Mouse (Mus musculus) ES-E14 (cell line): Measurements from ENCODE around the gene Arih2. TPM values are rescaled to one million over a fixed set of nuclear protein-coding genes. Genes with fewer than 3 reads are reported as not detected.

Source experiments
- DNase-seq: peaks from one replicate; pipeline ENCODE4 v3.0.0-alpha.2; 2013; ENCODE audit warnings: low read depth, low spot score
- H3K27ac ChIP-seq: 2 replicates; pipeline ENCODE4 v1.5.1; 2012; ENCODE audit warnings: low read depth, mild to moderate bottlenecking, low read length, moderate library complexity, mixed read lengths; ENCODE audit not compliant: poor library complexity, insufficient read depth, severe bottlenecking
- H3K36me3 ChIP-seq: 2 replicates; pipeline ENCODE4 v1.6.1; 2012; ENCODE audit warnings: mild to moderate bottlenecking, low read length, moderate library complexity, mixed read lengths; ENCODE audit not compliant: control insufficient read depth, poor library complexity, insufficient read depth, severe bottlenecking
- H3K4me1 ChIP-seq, 2 experiments: fragments of 150-350 bp in 1 of 2; sonication (generic) in 1 of 2; 2 replicates each; pipeline ENCODE4 v1.6.1; 2012; ENCODE audit warnings: low read length in 2 of 2, mild to moderate bottlenecking in 1 of 2, mixed read lengths in 1 of 2; ENCODE audit not compliant: control insufficient read depth in 2 of 2, insufficient read depth in 2 of 2, poor library complexity in 1 of 2
- H3K4me3 ChIP-seq, 2 experiments: fragments of 150-350 bp in 1 of 2; sonication (generic) in 1 of 2; 2 replicates each; pipeline ENCODE4 v1.5.1; 2012; ENCODE audit warnings: low read length in 2 of 2, low read depth in 1 of 2, mild to moderate bottlenecking in 1 of 2, mixed read lengths in 1 of 2; ENCODE audit not compliant: insufficient read depth in 1 of 2, poor library complexity in 1 of 2, severe bottlenecking in 1 of 2
- H3K9ac ChIP-seq: 2 replicates; pipeline ENCODE4 v1.6.1; 2012; ENCODE audit warnings: low read depth, mild to moderate bottlenecking, low read length, mixed read lengths; ENCODE audit not compliant: poor library complexity, insufficient read depth, severe bottlenecking
- H3K9me3 ChIP-seq: fragments of 150-350 bp; sonication (generic); 2 replicates; pipeline ENCODE4 v1.6.1; 2012; ENCODE audit warnings: low read depth, mild to moderate bottlenecking, low read length; ENCODE audit not compliant: control insufficient read depth, insufficient read depth
- CHD2 ChIP-seq: IDR thresholded peaks from 2 replicates; pipeline ENCODE4 v1.6.1; 2014; ENCODE audit warnings: mild to moderate bottlenecking, low read depth, low read length, inconsistent platforms
- HCFC1 ChIP-seq: IDR thresholded peaks from 2 replicates; pipeline ENCODE4 v1.6.1; 2012; ENCODE audit warnings: low read length, inconsistent platforms, borderline replicate concordance; ENCODE audit not compliant: insufficient read depth
- MAFK ChIP-seq: IDR thresholded peaks from 2 replicates; pipeline ENCODE4 v1.6.1; 2014; ENCODE audit warnings: mild to moderate bottlenecking, low read depth, low read length, inconsistent platforms; ENCODE audit not compliant: insufficient read depth
- ZC3H11A ChIP-seq: IDR thresholded peaks from 2 replicates; pipeline ENCODE4 v1.6.1; 2012; ENCODE audit warnings: low read depth, mild to moderate bottlenecking, inconsistent platforms, low read length, borderline replicate concordance
- ZNF384 ChIP-seq: IDR thresholded peaks from 2 replicates; pipeline ENCODE4 v1.6.1; 2012; ENCODE audit warnings: low read depth, low read length, inconsistent platforms
- in situ Hi-C, 2 experiments: fragments of 600-800 bp; cut with MboI; formaldehyde crosslinking; loops; one replicate each; pipeline ENCODE4 v1.15.1; 2025; ENCODE audit warnings: low sequenced_read_pairs in 2 of 2, inconsistent platforms in 1 of 2; ENCODE audit not compliant: unreplicated experiment in 2 of 2
- total RNA-seq: library from RNA; depleted of rRNA; stranded (reverse); fragments of 300-350 nt; gene quantifications from 2 replicates; pipeline ENCODE4 v1.2.3, GENCODE M21; 2012

Gene Arih2
- total RNA-seq, 1 experiment: 128 TPM

DNA sequence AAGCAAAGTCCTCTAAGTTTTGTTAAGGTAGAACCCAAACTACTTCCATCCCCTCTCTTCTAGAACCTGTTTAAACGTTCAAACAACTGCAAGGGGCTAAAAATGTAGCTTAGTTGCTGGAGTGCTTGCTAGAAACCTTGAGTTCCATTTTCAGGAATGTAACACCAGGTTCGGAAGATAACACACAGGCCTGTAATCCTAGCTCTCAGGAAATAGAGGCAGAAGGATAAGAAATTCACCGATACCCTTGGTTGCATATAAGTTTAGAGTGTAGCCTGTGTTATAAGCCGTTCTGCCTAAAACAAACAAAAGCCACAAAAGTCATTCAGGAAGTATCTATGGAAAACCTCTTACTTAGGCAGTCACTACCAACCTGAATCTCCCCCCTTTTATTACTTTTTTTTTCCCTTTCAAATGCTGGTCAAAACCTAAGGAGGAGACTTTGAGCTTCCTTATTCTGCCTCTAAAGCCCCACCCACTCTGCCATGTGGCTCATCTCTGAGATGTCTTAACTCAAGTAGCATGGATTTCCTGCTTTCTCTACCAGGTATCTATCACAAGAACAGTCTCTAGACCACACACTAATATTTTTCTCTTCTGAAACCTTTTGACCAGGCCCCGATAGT, 17.4 kb downstream of the Arih2 start:
- H3K27ac ChIP-seq: no peak overlapping the region
- H3K4me1 ChIP-seq: peaks cover 0 to 2% of the 10 kb centered on the region in 2 experiments; a peak in 2 of 4 replicates
- no peak for TF ChIP-seq ZNF384
- no peak for TF ChIP-seq CHD2
- TF ChIP-seq MAFK: no peak
- TF ChIP-seq HCFC1: no peak
- in situ Hi-C loops: no loop called here
- H3K9ac ChIP-seq: no peak overlapping the region
- H3K36me3 ChIP-seq: peaks cover 7% of the 10 kb centered on the region
- no peak for DNase-seq
- no peak overlapping the region for H3K4me3 ChIP-seq
- H3K9me3 ChIP-seq: no peaks in the 10 kb centered on the region

- no peak for TF ChIP-seq HCFC1
- TF ChIP-seq MAFK: no peak
- H3K36me3 ChIP-seq: peaks cover 9% of the 10 kb centered on the region
- H3K27ac ChIP-seq: no peak overlapping the region
- in situ Hi-C loops: no loop called here
- no peak for DNase-seq
- H3K9me3 ChIP-seq: no peaks in the 10 kb centered on the region
- H3K4me3 ChIP-seq: no peak overlapping the region
- H3K9ac ChIP-seq: no peak overlapping the region
- H3K4me1 ChIP-seq: peaks cover 0 to 2% of the 10 kb centered on the region in 2 experiments; a peak in 1 of 4 replicates
Observed at GRCm38 (mm10) chr9:108630683-108631082, 18.5 kb downstream of the Arih2 start.

- Histone ChIP-seq H3K36me3 (peaks cover 16% of the 10 kb centered on the region), H3K27ac (no peak overlapping the region), H3K9ac (no peak overlapping the region), H3K9me3 (no peaks in the 10 kb centered on the region), H3K4me1 (peaks cover 0 to 2% of the 10 kb centered on the region in 2 experiments; a peak in 1 of 4 replicates), H3K4me3 (no peak overlapping the region)
- TF ChIP-seq ZNF384 (no peak), ZC3H11A (no peak), HCFC1 (no peak), MAFK (no peak), CHD2 (no peak)
- in situ Hi-C loops: no loop called here
- DNase-seq: no peak
Observed at GRCm38 (mm10) chr9:108628141-108628540, 21.0 kb downstream of the Arih2 start.

DNA sequence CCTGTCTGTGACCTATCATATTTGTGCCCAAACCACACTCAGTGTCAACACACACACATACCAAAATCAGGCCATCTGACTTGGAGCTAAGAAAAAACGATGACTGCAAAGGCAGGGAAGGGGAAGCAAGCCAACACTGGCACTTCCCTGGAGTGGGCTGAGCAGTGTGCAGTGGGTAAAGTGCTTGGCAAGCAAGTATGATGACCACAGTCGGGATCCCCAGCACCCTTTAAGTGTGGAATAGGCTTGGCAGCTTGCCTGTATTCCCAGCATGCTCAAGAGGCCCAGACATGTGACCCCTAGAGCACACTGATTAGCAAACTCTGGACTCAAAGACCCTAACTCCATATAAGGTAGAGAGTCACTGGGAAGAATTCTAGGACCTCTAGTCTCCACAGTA, 22.7 kb downstream of the Arih2 start:
- H3K9me3 ChIP-seq: no peaks in the 10 kb centered on the region
- in situ Hi-C loops: no loop called here
- H3K4me1 ChIP-seq: peaks cover 0 to 2% of the 10 kb centered on the region in 2 experiments; a peak in 1 of 4 replicates
- H3K36me3 ChIP-seq: peaks cover 13% of the 10 kb centered on the region
- no peak for DNase-seq
- no peak overlapping the region for H3K9ac ChIP-seq
- H3K4me3 ChIP-seq: no peak overlapping the region
- no peak overlapping the region for H3K27ac ChIP-seq
- TF ChIP-seq ZC3H11A (no peak), CHD2 (no peak), MAFK (no peak), ZNF384 (no peak), HCFC1 (no peak)

DNA sequence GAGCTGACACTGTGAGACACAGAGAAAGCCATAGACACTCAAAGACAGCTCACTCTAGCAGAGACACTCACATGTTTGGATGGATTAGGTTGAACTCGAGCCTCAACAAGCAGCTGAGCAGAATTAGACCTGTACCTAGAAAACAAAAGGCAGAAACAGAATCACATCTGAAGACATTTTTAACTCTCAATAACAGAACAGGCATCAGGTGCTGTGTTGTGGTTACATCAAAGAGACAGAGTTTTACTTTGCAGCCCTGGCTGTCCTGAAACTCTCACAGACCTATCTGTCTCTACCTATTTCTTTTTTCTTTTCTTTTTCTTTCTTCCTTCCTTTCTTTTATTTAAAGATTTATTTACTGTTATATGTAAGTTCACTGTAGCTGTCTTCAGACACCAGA, 31.9 kb downstream of the Arih2 start:
- H3K27ac ChIP-seq: no peak overlapping the region
- in situ Hi-C loops: no loop called here

More for the DNA sequence above, 31.9 kb downstream of the Arih2 start:
- H3K9ac ChIP-seq: no peak overlapping the region
- TF ChIP-seq ZC3H11A: no peak
- H3K4me1 ChIP-seq: 0 out of 4 replicates have a peak, but pooled peaks cover 0 to 2% of the 10 kb centered on the region in 2 experiments
- H3K4me3 ChIP-seq: no peak overlapping the region
- peaks cover 31% of the 10 kb centered on the region for H3K36me3 ChIP-seq
- H3K9me3 ChIP-seq: no peaks in the 10 kb centered on the region
- no peak for DNase-seq
